Mouse (Mus musculus): ENCODE data around the gene H2-Eb2. TPM values are rescaled to one million over a fixed set of nuclear protein-coding genes. Genes with fewer than 3 reads are reported as not detected.
A peak's percentile ranks its signal among the peaks of the same experiment; 100 is the strongest.

Gene H2-Eb2
- polyA plus RNA-seq (2015; fragmentation: Nextera tagmentation; extraction: Ambion mirVana) = not detected in 2 replicates

DNA sequence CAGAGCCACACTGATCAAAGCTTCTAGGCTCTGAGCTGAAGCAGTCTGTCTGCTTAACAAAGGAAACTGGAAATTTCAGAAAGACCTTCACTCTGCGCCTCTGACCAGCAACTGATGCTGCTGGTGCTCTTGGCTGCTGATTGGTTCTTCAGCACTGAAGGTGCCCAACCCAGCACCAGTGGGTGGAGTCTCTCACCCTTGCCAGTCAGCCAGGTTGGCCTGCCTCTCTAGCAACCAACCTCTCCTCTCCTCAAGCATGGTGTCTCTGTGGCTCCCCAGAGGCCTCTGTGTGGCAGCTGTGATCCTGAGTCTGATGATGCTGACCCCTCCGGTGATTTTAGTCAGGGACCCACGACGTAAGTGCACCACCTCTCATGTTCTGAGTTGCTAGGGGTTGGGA lies at the start of gene H2-Eb2:
Gene H2-Eb2 (plus strand): TSS at position 230 of the 400 bp plus-strand sequence.
- Histone ChIP-seq H3K4me2 (no peak within 1 kb of the TSS), H3K4me1 (no peaks in the 10 kb centered on the region), H3K4me3 (no peak within 1 kb of the TSS), H3K27ac (replicated peaks) (no peak within 1 kb of the TSS), H3K9me3 (no peaks in the 10 kb centered on the region), H3K27me3 (replicated peaks) (peaks cover 3% of the 10 kb centered on the region; the same call in 1 of the 2 replicates), H3K36me3 (no peaks in the 10 kb centered on the region), H3K9ac (no peak within 1 kb of the TSS)
- 51% methylated on average over 4 of the region's 4 CpGs for WGBS
- ATAC-seq (ENCODE audit: extremely low read depth, insufficient number of reproducible peaks, low FRiP score, low TSS enrichment) = no peak

- no peak for ATAC-seq (ENCODE audit: extremely low read depth, insufficient number of reproducible peaks, low FRiP score, low TSS enrichment)
- H3K36me3 ChIP-seq = no peaks in the 10 kb centered on the region
- H3K4me1 ChIP-seq = no peaks in the 10 kb centered on the region
- H3K9ac ChIP-seq = no peak overlapping the region
- peaks cover 10% of the 10 kb centered on the region; the same call in 1 of the 2 replicates for H3K9me3 ChIP-seq
- H3K27ac ChIP-seq (replicated peaks) = no peak overlapping the region
- no peak overlapping the region for H3K4me3 ChIP-seq
- no peak overlapping the region for H3K4me2 ChIP-seq
- peaks cover 40% of the 10 kb centered on the region for H3K27me3 ChIP-seq (replicated peaks)
- 48% methylated on average over 1 of the region's 1 CpGs for WGBS
Observed at GRCm38 (mm10) chr17:34280499-34281038, 44.9 kb upstream of the H2-Eb2 start.

- no peaks in the 10 kb centered on the region for H3K36me3 ChIP-seq
- H3K4me3 ChIP-seq = no peak overlapping the region
- H3K9ac ChIP-seq = no peak overlapping the region
- WGBS = 52% methylated on average over 1 of the region's 1 CpGs
- no peak overlapping the region for H3K27ac ChIP-seq (replicated peaks)
- H3K4me1 ChIP-seq = no peaks in the 10 kb centered on the region
- peaks cover 40% of the 10 kb centered on the region for H3K27me3 ChIP-seq (replicated peaks)
- no peak overlapping the region for H3K4me2 ChIP-seq
- ATAC-seq (ENCODE audit: extremely low read depth, insufficient number of reproducible peaks, low FRiP score, low TSS enrichment) = no peak
- peaks cover 7% of the 10 kb centered on the region; the same call in 1 of the 2 replicates for H3K9me3 ChIP-seq
Observed at GRCm38 (mm10) chr17:34281836-34282235, 43.6 kb upstream of the H2-Eb2 start.

DNA sequence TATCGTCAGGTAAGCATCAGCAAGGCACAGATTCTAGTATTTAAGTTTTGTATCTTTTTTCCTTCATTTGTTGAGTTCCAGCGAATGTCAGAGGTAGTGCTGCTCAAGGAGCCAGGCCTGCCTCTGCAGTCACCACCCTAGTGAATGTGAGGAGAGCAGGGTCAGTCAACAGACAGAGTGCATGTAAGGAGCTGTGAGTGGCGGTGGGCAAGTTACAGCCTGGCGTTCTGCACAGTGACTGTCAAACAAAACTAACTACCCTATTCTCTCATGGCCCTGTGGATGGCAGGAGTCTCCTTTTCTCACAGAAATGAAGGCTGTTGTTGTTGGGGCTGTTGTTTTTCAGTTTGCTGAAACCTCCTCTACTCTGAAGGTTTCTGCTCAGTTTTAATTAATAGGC lies 40.1 kb upstream of the H2-Eb2 start:
- no peak for ATAC-seq (ENCODE audit: extremely low read depth, insufficient number of reproducible peaks, low FRiP score, low TSS enrichment)
- no peak overlapping the region for H3K4me2 ChIP-seq
- H3K4me1 ChIP-seq = no peaks in the 10 kb centered on the region
- no peak overlapping the region for H3K27ac ChIP-seq (replicated peaks)
- H3K27me3 ChIP-seq (replicated peaks) = peaks cover 30% of the 10 kb centered on the region
- no peaks in the 10 kb centered on the region for H3K36me3 ChIP-seq
- WGBS = 67% methylated on average over 4 of the region's 4 CpGs
- no peaks in the 10 kb centered on the region for H3K9me3 ChIP-seq
- no peak overlapping the region for H3K4me3 ChIP-seq
- no peak overlapping the region for H3K9ac ChIP-seq

DNA sequence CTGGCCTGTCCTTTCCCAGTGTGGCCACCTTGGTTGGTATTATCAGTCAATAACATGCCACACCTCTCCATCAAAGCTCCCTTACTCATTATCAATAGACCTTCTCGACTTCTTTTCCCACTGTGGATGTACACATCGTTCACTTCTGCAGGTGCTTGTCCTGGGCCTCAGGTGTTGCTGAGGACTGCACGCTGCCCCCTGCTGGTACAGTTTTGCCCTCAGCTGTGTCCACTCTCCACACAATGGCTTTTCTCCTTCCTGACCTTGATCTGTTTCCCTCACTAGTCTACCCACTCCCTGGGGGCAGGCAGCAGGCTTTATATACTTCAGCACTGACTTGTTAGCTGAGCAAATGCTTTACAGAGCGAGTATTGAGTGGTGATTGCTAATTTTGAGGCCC lies 39.6 kb upstream of the H2-Eb2 start:
- H3K27me3 ChIP-seq (replicated peaks) = peaks cover 25% of the 10 kb centered on the region
- no peak overlapping the region for H3K9ac ChIP-seq
- 37% methylated on average over 4 of the region's 4 CpGs for WGBS
- H3K4me1 ChIP-seq = no peaks in the 10 kb centered on the region
- H3K27ac ChIP-seq (replicated peaks) = no peak overlapping the region
- no peak for ATAC-seq (ENCODE audit: extremely low read depth, insufficient number of reproducible peaks, low FRiP score, low TSS enrichment)
- H3K9me3 ChIP-seq = no peaks in the 10 kb centered on the region
- no peak overlapping the region for H3K4me2 ChIP-seq
- no peaks in the 10 kb centered on the region for H3K36me3 ChIP-seq
- no peak overlapping the region for H3K4me3 ChIP-seq

- Histone ChIP-seq H3K9me3 (no peaks in the 10 kb centered on the region), H3K4me2 (no peak overlapping the region), H3K9ac (no peak overlapping the region), H3K36me3 (no peaks in the 10 kb centered on the region), H3K4me3 (no peak overlapping the region), H3K27ac (replicated peaks) (no peak overlapping the region), H3K27me3 (replicated peaks) (peaks cover 20% of the 10 kb centered on the region), H3K4me1 (no peaks in the 10 kb centered on the region)
- WGBS = 55% methylated on average over 5 of the region's 5 CpGs
- ATAC-seq (ENCODE audit: extremely low read depth, insufficient number of reproducible peaks, low FRiP score, low TSS enrichment) = no peak
Observed at GRCm38 (mm10) chr17:34286501-34286900, 39.0 kb upstream of the H2-Eb2 start.

DNA sequence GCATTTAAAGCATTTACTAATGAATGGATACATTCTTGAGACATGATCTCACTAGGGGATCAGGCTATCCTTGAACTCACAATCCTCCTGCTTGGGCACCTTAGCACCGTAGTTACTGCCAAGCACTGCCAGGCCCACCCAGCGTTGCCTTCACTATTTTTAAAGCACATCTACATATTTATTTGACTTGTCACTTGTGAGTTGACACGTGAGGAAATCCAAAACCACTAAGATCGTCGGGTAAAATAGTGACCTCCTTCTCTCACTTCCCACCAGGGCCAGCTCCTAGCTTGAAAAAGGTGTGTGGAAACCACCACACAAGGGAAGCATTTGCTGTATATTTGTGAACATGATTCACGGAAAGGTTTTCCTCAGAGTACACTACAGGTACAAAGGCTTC lies 38.5 kb upstream of the H2-Eb2 start:
- WGBS = 58% methylated on average over 6 of the region's 6 CpGs

DNA sequence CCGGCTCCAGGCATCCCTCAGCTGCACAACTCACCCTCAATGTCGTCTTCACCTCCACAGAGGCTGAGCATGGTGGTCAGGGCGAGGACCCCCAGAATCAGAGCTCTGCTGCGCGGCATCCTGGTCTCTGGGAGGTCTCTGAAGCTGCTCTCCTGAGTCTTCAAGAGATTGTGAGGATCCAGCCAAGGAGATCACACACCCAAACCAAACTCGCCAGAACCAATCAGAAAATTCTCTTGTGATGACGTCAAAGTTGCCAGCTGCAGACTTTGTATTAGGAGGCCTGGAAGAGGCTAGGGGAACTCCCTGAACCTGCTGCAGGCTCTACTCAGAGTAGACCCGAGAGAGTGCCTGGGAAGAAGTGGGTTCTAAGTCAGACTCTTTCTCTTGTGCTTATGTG lies 37.8 kb upstream of the H2-Eb2 start, which contains the start of gene H2-Aa:
Gene H2-Aa (minus strand): TSS at position 176 of the 400 bp plus-strand sequence.
- Histone ChIP-seq H3K4me3 (no peak within 1 kb of the TSS), H3K9ac (no peak within 1 kb of the TSS), H3K9me3 (no peaks in the 10 kb centered on the region), H3K4me1 (no peaks in the 10 kb centered on the region), H3K36me3 (no peaks in the 10 kb centered on the region), H3K4me2 (no peak within 1 kb of the TSS), H3K27me3 (replicated peaks) (peaks cover 16% of the 10 kb centered on the region), H3K27ac (replicated peaks) (no peak within 1 kb of the TSS)
- no peak for ATAC-seq (ENCODE audit: extremely low read depth, insufficient number of reproducible peaks, low FRiP score, low TSS enrichment)
- WGBS = 14% methylated on average over 8 of the region's 8 CpGs

More for the DNA sequence above, 38.5 kb upstream of the H2-Eb2 start:
- no peaks in the 10 kb centered on the region for H3K9me3 ChIP-seq
- no peak for ATAC-seq (ENCODE audit: extremely low read depth, insufficient number of reproducible peaks, low FRiP score, low TSS enrichment)
- H3K4me1 ChIP-seq = no peaks in the 10 kb centered on the region
- no peak overlapping the region for H3K9ac ChIP-seq
- no peaks in the 10 kb centered on the region for H3K36me3 ChIP-seq
- no peak overlapping the region for H3K4me3 ChIP-seq
- no peak overlapping the region for H3K27ac ChIP-seq (replicated peaks)
- H3K4me2 ChIP-seq = no peak overlapping the region
- H3K27me3 ChIP-seq (replicated peaks) = peaks cover 20% of the 10 kb centered on the region

GRCm38 (mm10) chr17:34288131-34288530 lies 37.3 kb upstream of the H2-Eb2 start:
- Histone ChIP-seq H3K4me1 (no peaks in the 10 kb centered on the region), H3K4me3 (no peak overlapping the region), H3K36me3 (no peaks in the 10 kb centered on the region), H3K27ac (replicated peaks) (no peak overlapping the region), H3K9me3 (no peaks in the 10 kb centered on the region), H3K9ac (no peak overlapping the region), H3K4me2 (no peak overlapping the region), H3K27me3 (replicated peaks) (peaks cover 11% of the 10 kb centered on the region)
- WGBS = 62% methylated on average over 3 of the region's 3 CpGs
- no peak for ATAC-seq (ENCODE audit: extremely low read depth, insufficient number of reproducible peaks, low FRiP score, low TSS enrichment)

DNA sequence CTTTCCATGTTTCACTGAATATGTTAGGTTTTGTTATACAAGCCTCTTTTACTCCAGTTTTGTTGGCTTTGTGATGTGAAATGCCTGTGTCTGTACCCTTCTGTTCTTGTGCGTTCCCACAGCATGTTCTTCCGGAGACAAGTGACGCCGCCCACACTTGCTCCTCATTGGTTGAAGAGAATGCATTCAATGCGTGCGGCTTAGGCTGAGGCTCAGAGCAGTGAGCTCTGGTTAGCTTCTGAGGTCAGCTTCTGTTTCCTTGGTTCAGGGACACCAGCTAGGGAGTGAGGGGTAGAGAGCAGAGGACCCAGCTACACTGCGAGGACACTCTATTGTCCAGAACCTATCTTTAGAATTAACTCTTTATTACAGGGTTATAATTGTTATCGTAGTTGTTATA lies 33.9 kb upstream of the H2-Eb2 start:
- H3K4me3 ChIP-seq = no peak overlapping the region
- H3K27me3 ChIP-seq (replicated peaks) = peaks cover 10% of the 10 kb centered on the region
- H3K9ac ChIP-seq = no peak overlapping the region
- peak; percentile 63; the same call in 1 of the 2 replicates for ATAC-seq (ENCODE audit: extremely low read depth, insufficient number of reproducible peaks, low FRiP score, low TSS enrichment)
- no peaks in the 10 kb centered on the region for H3K9me3 ChIP-seq
- H3K36me3 ChIP-seq = no peaks in the 10 kb centered on the region
- no peak overlapping the region for H3K27ac ChIP-seq (replicated peaks)
- 16% methylated on average over 8 of the region's 8 CpGs for WGBS
- no peak overlapping the region for H3K4me2 ChIP-seq
- peaks cover 3% of the 10 kb centered on the region; the same call in 1 of the 2 replicates for H3K4me1 ChIP-seq

- 73% methylated on average over 4 of the region's 4 CpGs for WGBS
- H3K4me2 ChIP-seq = no peak overlapping the region
- H3K9ac ChIP-seq = no peak overlapping the region
- no peak for ATAC-seq (ENCODE audit: extremely low read depth, insufficient number of reproducible peaks, low FRiP score, low TSS enrichment)
- peaks cover 15% of the 10 kb centered on the region for H3K27me3 ChIP-seq (replicated peaks)
- no peaks in the 10 kb centered on the region for H3K9me3 ChIP-seq
- H3K27ac ChIP-seq (replicated peaks) = no peak overlapping the region
- H3K4me3 ChIP-seq = no peak overlapping the region
- H3K4me1 ChIP-seq = peaks cover 3% of the 10 kb centered on the region; the same call in 1 of the 2 replicates
- H3K36me3 ChIP-seq = no peaks in the 10 kb centered on the region
Observed at GRCm38 (mm10) chr17:34292570-34292969, 32.9 kb upstream of the H2-Eb2 start.

GRCm38 (mm10) chr17:34293533-34293932 lies 31.9 kb upstream of the H2-Eb2 start:
- 27% methylated on average over 2 of the region's 2 CpGs for WGBS
- Histone ChIP-seq H3K9me3 (no peaks in the 10 kb centered on the region), H3K27me3 (replicated peaks) (peaks cover 24% of the 10 kb centered on the region), H3K4me1 (peaks cover 3% of the 10 kb centered on the region; the same call in 1 of the 2 replicates), H3K4me3 (no peak overlapping the region), H3K36me3 (no peaks in the 10 kb centered on the region), H3K4me2 (no peak overlapping the region), H3K9ac (no peak overlapping the region), H3K27ac (replicated peaks) (no peak overlapping the region)
- no peak for ATAC-seq (ENCODE audit: extremely low read depth, insufficient number of reproducible peaks, low FRiP score, low TSS enrichment)
